Mouse (Mus musculus) ES-Bruce4 (cell line): ENCODE data around the gene Gm3115. TPM values are rescaled to one million over a fixed set of nuclear protein-coding genes. Genes with fewer than 3 reads are reported as not detected.
A peak's percentile ranks its signal among the peaks of the same experiment; 100 is the strongest.
"Not testable (repeated sequence)": the region's sequence is repeated elsewhere in the genome, so short reads cannot be mapped to it uniquely, and the experiment has no call there.

Experiments used
- H3K27ac ChIP-seq: 2 replicates; pipeline ENCODE4 v1.5.1; 2012; ENCODE audit warnings: low read length, inconsistent platforms; ENCODE audit not compliant: insufficient read depth
- H3K27me3 ChIP-seq: 2 replicates; pipeline ENCODE4 v1.6.1; 2012; ENCODE audit warnings: mild to moderate bottlenecking, low read length, inconsistent platforms; ENCODE audit not compliant: control insufficient read depth, poor library complexity, insufficient read depth, severe bottlenecking
- H3K36me3 ChIP-seq: 2 replicates; pipeline ENCODE4 v1.6.1; 2012; ENCODE audit warnings: inconsistent platforms, mild to moderate bottlenecking, low read length, moderate library complexity; ENCODE audit not compliant: control insufficient read depth, poor library complexity, insufficient read depth, severe bottlenecking
- H3K4me1 ChIP-seq: one replicate; pipeline ENCODE4 v1.8.1; 2011; ENCODE audit warnings: low read length; ENCODE audit not compliant: control insufficient read depth, insufficient read depth
- H3K4me3 ChIP-seq: 2 replicates; pipeline ENCODE4 v1.5.1; 2011; ENCODE audit warnings: low read depth, mild to moderate bottlenecking, low read length
- H3K9ac ChIP-seq: 2 replicates; pipeline ENCODE4 v1.6.1; 2012; ENCODE audit warnings: low read depth, mild to moderate bottlenecking, inconsistent platforms; ENCODE audit not compliant: poor library complexity, severe bottlenecking
- H3K9me3 ChIP-seq: replicated peaks from 2 replicates; pipeline ENCODE4 v1.6.1; 2012; ENCODE audit warnings: mild to moderate bottlenecking, low read length, inconsistent platforms; ENCODE audit not compliant: control insufficient read depth, poor library complexity, insufficient read depth, severe bottlenecking
- polyA plus RNA-seq: library from polyadenylated mRNA; stranded (reverse); fragments of >200 nt; gene quantifications from 2 replicates; pipeline ENCODE4 v1.2.4, GENCODE M21; 2011; ENCODE audit warnings: low read depth; ENCODE audit not compliant: missing spikeins, insufficient read depth, insufficient read length

Gm3115 gene
- not detected in 2 replicates for polyA plus RNA-seq

DNA sequence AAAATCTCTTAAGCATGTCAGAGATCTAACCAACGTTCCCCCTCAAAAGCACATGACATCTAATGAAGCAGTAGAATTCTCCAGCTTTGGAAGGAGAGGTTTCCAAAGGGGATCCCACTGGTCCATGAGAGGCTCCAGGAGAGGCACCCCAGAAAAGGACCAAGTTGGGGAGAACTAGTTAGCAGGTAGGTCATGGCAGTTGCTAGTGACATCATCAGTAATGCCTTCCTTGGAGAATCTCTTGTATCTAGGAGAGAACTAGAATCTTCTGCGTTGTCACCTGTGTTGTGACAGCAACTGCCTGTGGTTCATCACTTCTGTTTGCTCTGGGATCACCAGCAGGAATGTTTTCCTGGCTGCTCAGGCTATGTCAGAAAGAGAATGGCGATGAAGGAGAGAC lies at the start of gene Gm3115:
Gene Gm3115, plus strand, starts transcription at position 301 of the 400 bp plus-strand sequence.
- H3K9me3 ChIP-seq, H3K4me3 ChIP-seq, H3K27ac ChIP-seq, H3K36me3 ChIP-seq, H3K4me1 ChIP-seq, H3K9ac ChIP-seq, H3K27me3 ChIP-seq: not testable (repeated sequence)

- not testable (repeated sequence) for H3K4me1 ChIP-seq, H3K9ac ChIP-seq, H3K36me3 ChIP-seq, H3K27me3 ChIP-seq, H3K27ac ChIP-seq, H3K9me3 ChIP-seq
- H3K4me3 ChIP-seq, result peak within 1 kb of the TSS; percentile 27
Measured at GRCm38 (mm10) chr14:4110426-4110825, 26.5 kb downstream of the Gm3115 start, which contains the start of gene Gm8108. Gene Gm8108 (plus strand): TSS chr14:4110526.

- H3K27me3 ChIP-seq, H3K9me3 ChIP-seq, H3K4me3 ChIP-seq, H3K36me3 ChIP-seq, H3K9ac ChIP-seq, H3K27ac ChIP-seq, H3K4me1 ChIP-seq: not testable (repeated sequence)
Measured at GRCm38 (mm10) chr14:4141646-4142045, 57.7 kb downstream of the Gm3115 start.

Other genes with a start within 250 kb of the Gm3115 start
- not detected in 2 replicates for gene Gm3033, start 237.9 kb upstream of the Gm3115 start, polyA plus RNA-seq
- gene Gm2916, start 199.9 kb upstream of the Gm3115 start, polyA plus RNA-seq, result not detected in 2 replicates
- gene Gm3029, start 152.4 kb upstream of the Gm3115 start, polyA plus RNA-seq, result not detected in 2 replicates
- 0.69 TPM in 1 of 2 replicates, not detected in the other for gene Gm3095, start 120.6 kb upstream of the Gm3115 start, polyA plus RNA-seq
- gene Gm3099, start 85.7 kb upstream of the Gm3115 start, polyA plus RNA-seq, result not detected in 2 replicates
- gene Gm5796, start 60.2 kb upstream of the Gm3115 start, polyA plus RNA-seq, result not detected in 2 replicates
- not detected in 2 replicates for gene Gm8108, start 26.4 kb downstream of the Gm3115 start, polyA plus RNA-seq
- not detected in 2 replicates for gene Gm3127, start 80.9 kb downstream of the Gm3115 start, polyA plus RNA-seq
- gene Gm2974, start 98.5 kb downstream of the Gm3115 start, polyA plus RNA-seq, result not detected in 2 replicates
- not detected in 2 replicates for gene Gm3138, start 165.5 kb downstream of the Gm3115 start, polyA plus RNA-seq
- gene Gm3149, start 233.2 kb downstream of the Gm3115 start, polyA plus RNA-seq, result not detected in 2 replicates